ENCODE assay signal across 10 mouse cellular contexts in the genomic region with DNA sequence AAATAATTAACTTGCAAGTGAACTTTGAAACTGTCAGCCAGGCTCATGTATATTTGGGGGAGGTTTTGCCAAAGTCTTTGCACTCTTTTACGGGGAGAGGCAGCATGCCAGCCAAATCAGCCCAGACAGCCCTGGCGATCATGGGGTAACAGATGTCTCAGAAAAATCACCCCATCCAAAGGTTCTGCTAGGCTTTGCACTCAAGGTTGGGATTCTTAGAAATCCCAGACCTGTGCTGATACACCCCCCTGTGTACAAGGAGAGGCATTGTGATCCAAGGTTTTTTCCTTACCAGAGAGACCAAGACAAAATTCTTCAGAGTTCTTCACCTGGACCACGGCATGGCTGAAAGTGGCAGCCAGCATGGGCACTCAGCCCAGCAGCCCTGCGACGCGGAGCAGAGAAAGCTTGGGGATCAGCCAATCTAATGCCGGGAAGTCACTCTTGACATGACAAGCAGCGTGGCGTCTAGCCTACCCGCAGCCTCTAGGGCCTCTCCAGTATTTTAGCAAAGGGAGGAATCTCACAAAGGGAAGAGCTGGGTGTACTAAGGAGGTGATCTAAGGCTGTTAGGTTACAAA. TPM values are rescaled to one million over a fixed set of nuclear protein-coding genes. Genes with fewer than 3 reads are reported as not detected.
DNase-seq lines count a peak whose midpoint lies in the region; ATAC-seq and TF ChIP-seq lines count a peak whose summit lies in the region.
"Had no signal": no experiment of that assay in that cellular context is flagged by ENCODE, and none has a peak within 500 bp of the region (broad histone marks: within the 10 kb centered on the region; RNA-seq: fewer than 3 reads in every experiment).

No protein-coding gene starts in this region.

- 37% methylated on average over 10 of the region's 10 CpGs for WGBS in liver, adult 2 months
- 65% methylated on average over 10 of the region's 10 CpGs for WGBS in liver, embryonic 12.5 days (ENCODE audit: insufficient replicate concordance)
- 12% methylated on average over 10 of the region's 10 CpGs for WGBS in embryonic facial prominence, embryonic 14.5 days
- WGBS in midbrain, embryonic 13.5 days: 51% methylated on average over 10 of the region's 10 CpGs

- no peaks in the 10 kb centered on the region for H3K36me3 ChIP-seq in liver, adult 2 months (ENCODE audit: control insufficient read depth, insufficient read depth, low read length)
- no peaks in the 10 kb centered on the region for H3K36me3 ChIP-seq in liver, embryonic 12.5 days
- no peaks in the 10 kb centered on the region for H3K36me3 ChIP-seq in embryonic facial prominence, embryonic 14.5 days (ENCODE audit: control insufficient read depth, insufficient read depth, low read length)
- H3K36me3 ChIP-seq in midbrain, embryonic 13.5 days: no peaks in the 10 kb centered on the region
- H3K36me3 ChIP-seq: intestine, embryonic 15.5 days; liver, embryonic 13.5 days had no signal

- no peak overlapping the region for H3K9ac ChIP-seq in liver, adult 2 months (ENCODE audit: low read depth, low read length)
- no peak overlapping the region for H3K9ac ChIP-seq in liver, embryonic 12.5 days
- peak overlapping the region; percentile 5; the same call in 1 of the 2 replicates for H3K9ac ChIP-seq in embryonic facial prominence, embryonic 14.5 days (ENCODE audit: low read depth, low read length)
- no peak overlapping the region for H3K9ac ChIP-seq in midbrain, embryonic 13.5 days (replicated peaks)
- H3K9ac ChIP-seq: intestine, embryonic 15.5 days; liver, embryonic 13.5 days had no signal

- TF ChIP-seq POLR2A in liver, adult 2 months (IDR thresholded peaks at IDR 0.05; ENCODE audit: extremely low read depth, insufficient read depth, low read length): no peak

- TF ChIP-seq CTCF in liver, adult 2 months (IDR thresholded peaks at IDR 0.05; ENCODE audit: low read depth, low read length): no peak

- ATAC-seq in liver, embryonic 12.5 days: no peak
- ATAC-seq in embryonic facial prominence, embryonic 14.5 days (ENCODE audit: low read depth): peak; percentile 14
- no peak for ATAC-seq in midbrain, embryonic 13.5 days
- ATAC-seq: intestine, embryonic 15.5 days had no signal

- H3K4me1 ChIP-seq in liver, adult 2 months (ENCODE audit: control insufficient read depth, insufficient read depth, low read length): no peaks in the 10 kb centered on the region
- H3K4me1 ChIP-seq in liver, embryonic 12.5 days: peaks cover 85% of the 10 kb centered on the region
- peaks cover 38% of the 10 kb centered on the region for H3K4me1 ChIP-seq in embryonic facial prominence, embryonic 14.5 days (ENCODE audit: control insufficient read depth, insufficient read depth, low read length)
- peaks cover 19% of the 10 kb centered on the region for H3K4me1 ChIP-seq in midbrain, embryonic 13.5 days (replicated peaks)

- no peak overlapping the region for H3K4me3 ChIP-seq in liver, adult 2 months (ENCODE audit: insufficient read depth, low read depth, low read length)
- no peak overlapping the region for H3K4me3 ChIP-seq in liver, embryonic 12.5 days
- H3K4me3 ChIP-seq in embryonic facial prominence, embryonic 14.5 days (ENCODE audit: low read depth, low read length): 0 out of 2 replicates have a peak overlapping the region, but pooled peaks have one; percentile 4
- H3K4me3 ChIP-seq in midbrain, embryonic 13.5 days (replicated peaks): no peak overlapping the region
- H3K4me3 ChIP-seq: intestine, embryonic 15.5 days; liver, embryonic 13.5 days had no signal

- no peak overlapping the region for H3K4me2 ChIP-seq in liver, embryonic 12.5 days
- peak overlapping the region; percentile 30 for H3K4me2 ChIP-seq in embryonic facial prominence, embryonic 14.5 days (ENCODE audit: low read depth, low read length)
- H3K4me2 ChIP-seq in midbrain, embryonic 13.5 days (replicated peaks): no peak overlapping the region
- H3K4me2 ChIP-seq: intestine, embryonic 15.5 days; liver, embryonic 13.5 days had no signal

- H3K9me3 ChIP-seq in liver, embryonic 12.5 days (replicated peaks): no peaks in the 10 kb centered on the region
- no peaks in the 10 kb centered on the region for H3K9me3 ChIP-seq in embryonic facial prominence, embryonic 14.5 days (ENCODE audit: control insufficient read depth, low read length)
- no peaks in the 10 kb centered on the region for H3K9me3 ChIP-seq in midbrain, embryonic 13.5 days
- H3K9me3 ChIP-seq: intestine, embryonic 15.5 days; liver, embryonic 13.5 days had no signal

- peak; percentile 12 for DNase-seq in adrenal gland, postnatal 25 days
- DNase-seq in adrenal gland, adult 8-10 months: no peak
- peak; percentile 6 for DNase-seq in liver, adult 2 months (ENCODE audit: extremely low read depth, low read depth, low spot score)
- peak; percentile 87 for DNase-seq in embryonic facial prominence, embryonic 14.5 days (ENCODE audit: low spot score)
- DNase-seq in kidney, postnatal 36 days: peak; percentile 32 to 60
- DNase-seq in layer of hippocampus, postnatal 36 days: no peak
- DNase-seq: liver, embryonic 13.5 days had no signal

- no peaks in the 10 kb centered on the region for H3K79me2 ChIP-seq in liver, adult 2 months (ENCODE audit: control insufficient read depth, insufficient read depth, low read length)

- H3K27me3 ChIP-seq in liver, adult 2 months (ENCODE audit: control insufficient read depth, insufficient read depth, low read length): 0 out of 2 replicates have a peak, but pooled peaks cover 3% of the 10 kb centered on the region
- no peaks in the 10 kb centered on the region for H3K27me3 ChIP-seq in liver, embryonic 12.5 days (replicated peaks)
- H3K27me3 ChIP-seq in embryonic facial prominence, embryonic 14.5 days (replicated peaks; ENCODE audit: control insufficient read depth, insufficient read depth, low read length): no peaks in the 10 kb centered on the region
- H3K27me3 ChIP-seq in midbrain, embryonic 13.5 days: peaks cover 13% of the 10 kb centered on the region
- H3K27me3 ChIP-seq: intestine, embryonic 15.5 days; liver, embryonic 13.5 days had no signal

- H3K27ac ChIP-seq in liver, adult 2 months (replicated peaks; ENCODE audit: insufficient read depth, low read depth, low read length): no peak overlapping the region
- H3K27ac ChIP-seq in liver, embryonic 12.5 days: no peak overlapping the region
- peak overlapping the region; percentile 44 for H3K27ac ChIP-seq in embryonic facial prominence, embryonic 14.5 days (replicated peaks; ENCODE audit: low read depth, low read length)
- H3K27ac ChIP-seq in midbrain, embryonic 13.5 days: no peak overlapping the region
- H3K27ac ChIP-seq: intestine, embryonic 15.5 days; liver, embryonic 13.5 days had no signal

RNA-seq across cellular contexts. Expression of gene Igsf3, which starts 7.5 kb away (rescaled TPM):
- 5.5 and 7.0 TPM in 2 replicates for total RNA-seq in adrenal gland, postnatal 25 days (2021)
- total RNA-seq in adrenal gland, adult 8-10 months (2022): 10 to 100 TPM in 2 of 4 experiments, 1 to 10 TPM in 2; 4.5 to 11.8 (median 8.2) TPM
- total RNA-seq in liver, adult 2 months (2014; rRNA removed): 0.37 and 0.54 TPM in 2 replicates
- 0.24 TPM in 2 replicates for polyA plus RNA-seq in liver, adult 2 months (2012; rRNA removed)
- polyA plus RNA-seq in liver, embryonic 12.5 days (2016; fragmentation: Nextera tagmentation; extraction: Ambion mirVana): 10.3 and 10.7 TPM in 2 replicates
- 37.0 and 40.6 TPM in 2 replicates for polyA plus RNA-seq in embryonic facial prominence, embryonic 14.5 days (2014; fragmentation: Nextera tagmentation; extraction: Ambion mirVana)
- 10 to 100 TPM; 17.0 to 20.6 TPM for total RNA-seq in layer of hippocampus, postnatal 36 days (2021)
- polyA plus RNA-seq in midbrain, embryonic 13.5 days (2015; fragmentation: Nextera tagmentation; extraction: Ambion mirVana): 75.5 and 79.1 TPM in 2 replicates

Comparison
In these comparisons a context has a peak if more than half of its experiments do, and no peak if none do; other contexts are left out.
1. DNase-seq: peak in adrenal gland, postnatal 25 days (single experiment), liver, adult 2 months (single experiment), embryonic facial prominence, embryonic 14.5 days (single experiment) and kidney, postnatal 36 days (2 of 2); none in adrenal gland, adult 8-10 months (single experiment) and layer of hippocampus, postnatal 36 days (0 of 2).